Mouse (Mus musculus): ENCODE results near the gene Creb5. TPM values are rescaled to one million over a fixed set of nuclear protein-coding genes. Genes with fewer than 3 reads are reported as not detected.

Creb5 gene
- polyA plus RNA-seq, 1 experiment from 2014 or later, result 4.2 TPM

DNA sequence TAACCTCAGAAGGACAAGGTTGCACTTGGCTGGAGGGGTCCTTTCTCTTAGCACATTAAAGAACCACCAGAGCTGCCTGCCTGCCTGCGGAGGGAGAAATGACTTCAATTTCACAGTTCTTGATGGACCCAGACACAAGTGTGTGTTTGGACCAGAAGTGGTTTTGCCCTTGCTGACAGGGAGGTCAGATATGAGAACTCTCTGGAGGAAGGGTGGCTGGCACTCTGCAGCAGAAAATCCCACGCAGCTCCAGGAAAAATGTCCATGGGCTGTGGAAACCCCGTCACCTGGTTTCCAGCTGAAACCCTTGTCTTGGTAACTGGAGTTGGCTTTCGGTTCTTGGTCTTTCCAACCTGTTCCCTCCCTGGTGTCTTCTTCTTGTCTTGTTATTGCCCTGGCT, 285.4 kb downstream of the Creb5 start:
- Histone ChIP-seq H3K27ac (ENCODE audit: low read depth, low read length) (no peak overlapping the region), H3K36me3 (ENCODE audit: control insufficient read depth, insufficient read depth, low read length) (no peaks in the 10 kb centered on the region)

DNA sequence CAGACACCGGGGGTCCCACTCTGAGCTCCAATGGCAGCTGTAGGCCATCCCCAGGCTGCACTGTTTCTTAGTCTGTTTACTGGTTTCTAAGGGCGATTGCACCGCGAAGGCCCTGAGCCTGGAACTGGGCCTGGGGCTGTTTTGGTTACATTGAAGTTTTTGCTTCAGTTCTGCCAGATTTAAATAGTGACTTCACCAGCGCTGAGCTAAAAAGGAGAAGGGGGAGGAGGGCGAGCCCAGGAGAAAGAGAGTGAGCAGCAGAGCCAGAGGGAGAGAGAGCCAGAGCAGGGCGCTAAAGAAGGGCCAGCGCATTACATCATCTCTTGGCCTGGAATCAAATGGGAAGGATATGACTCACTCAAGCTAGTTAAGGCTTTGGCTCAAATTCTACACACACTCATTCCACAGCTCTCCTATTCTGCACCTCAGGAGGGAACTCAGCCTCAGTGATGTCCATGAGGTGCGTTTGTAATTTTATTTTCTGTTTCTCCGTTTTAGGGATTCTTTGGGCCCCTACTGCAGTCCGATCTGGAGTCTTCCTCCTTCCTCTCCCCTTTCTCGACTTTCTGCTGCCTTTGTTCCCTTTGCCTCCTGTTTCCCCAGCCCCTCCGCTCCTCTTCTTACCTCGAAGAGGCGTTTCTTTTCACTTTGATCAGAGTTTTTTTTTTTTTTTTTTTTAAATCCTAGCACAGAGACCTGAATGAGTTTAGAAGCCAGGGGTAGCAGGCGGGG, 286.1 kb downstream of the Creb5 start:
- Histone ChIP-seq H3K9ac (ENCODE audit: low read depth, low read length) (peak overlapping the region; percentile 36; the same call in 1 of the 2 replicates), H3K4me1 (ENCODE audit: control insufficient read depth, insufficient read depth, low read length) (peaks cover 17% of the 10 kb centered on the region; the same call in 1 of the 2 replicates)

More for the DNA sequence above, 285.4 kb downstream of the Creb5 start:
- H3K9me3 ChIP-seq (ENCODE audit: control insufficient read depth, low read length), result no peaks in the 10 kb centered on the region
- no peak overlapping the region for H3K9ac ChIP-seq (ENCODE audit: low read depth, low read length)
- H3K4me2 ChIP-seq (replicated peaks; ENCODE audit: low read depth, low read length), result no peak overlapping the region
- H3K4me3 ChIP-seq (ENCODE audit: low read length), result no peak overlapping the region
- H3K27me3 ChIP-seq (ENCODE audit: control insufficient read depth, insufficient read depth, low read length), result no peaks in the 10 kb centered on the region; the same call in 1 of the 2 replicates
- H3K4me1 ChIP-seq (ENCODE audit: control insufficient read depth, insufficient read depth, low read length), result peaks cover 12% of the 10 kb centered on the region; the same call in 1 of the 2 replicates
- no peak for ATAC-seq (ENCODE audit: low FRiP score, low TSS enrichment)
- 71% methylated on average over 4 of the region's 4 CpGs for WGBS

DNA sequence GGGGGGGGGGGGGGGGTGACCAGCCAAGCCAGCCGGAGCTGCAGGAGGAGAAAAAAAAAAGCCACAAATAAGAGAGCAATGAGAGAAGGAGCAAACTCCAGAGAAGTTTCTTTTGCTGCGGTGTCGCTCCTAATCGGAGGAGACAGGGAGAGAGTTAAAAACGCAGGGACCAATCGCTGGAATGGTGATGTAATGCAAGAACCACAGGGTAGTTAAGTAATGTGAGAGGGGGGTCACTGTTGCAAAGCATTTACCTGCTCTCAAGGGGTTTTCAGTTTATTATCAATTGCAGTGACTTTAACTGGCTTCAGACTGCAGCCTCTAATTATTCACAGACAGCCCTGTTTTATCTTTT, 286.6 kb downstream of the Creb5 start:
- no peak overlapping the region; the same call in 1 of the 2 replicates for H3K27ac ChIP-seq (ENCODE audit: low read depth, low read length)
- peak overlapping the region; percentile 43 for H3K4me2 ChIP-seq (replicated peaks; ENCODE audit: low read depth, low read length)
- no peaks in the 10 kb centered on the region for H3K36me3 ChIP-seq (ENCODE audit: control insufficient read depth, insufficient read depth, low read length)
- 2% methylated on average over 5 of the region's 6 CpGs for WGBS
- H3K4me1 ChIP-seq (ENCODE audit: control insufficient read depth, insufficient read depth, low read length), result peaks cover 17% of the 10 kb centered on the region; the same call in 1 of the 2 replicates
- peak overlapping the region; percentile 36; the same call in 1 of the 2 replicates for H3K9ac ChIP-seq (ENCODE audit: low read depth, low read length)
- ATAC-seq (ENCODE audit: low FRiP score, low TSS enrichment), result no peak
- H3K4me3 ChIP-seq (ENCODE audit: low read length), result peak overlapping the region; percentile 25
- no peaks in the 10 kb centered on the region for H3K9me3 ChIP-seq (ENCODE audit: control insufficient read depth, low read length)
- H3K27me3 ChIP-seq (ENCODE audit: control insufficient read depth, insufficient read depth, low read length), result no peaks in the 10 kb centered on the region

More for the DNA sequence above, 286.1 kb downstream of the Creb5 start:
- Histone ChIP-seq H3K27me3 (ENCODE audit: control insufficient read depth, insufficient read depth, low read length) (no peaks in the 10 kb centered on the region), H3K9me3 (ENCODE audit: control insufficient read depth, low read length) (no peaks in the 10 kb centered on the region), H3K4me2 (replicated peaks; ENCODE audit: low read depth, low read length) (peak overlapping the region; percentile 43), H3K4me3 (ENCODE audit: low read length) (peak overlapping the region; percentile 25), H3K36me3 (ENCODE audit: control insufficient read depth, insufficient read depth, low read length) (no peaks in the 10 kb centered on the region), H3K27ac (ENCODE audit: low read depth, low read length) (peak overlapping the region; percentile 42; the same call in 1 of the 2 replicates)
- 6% methylated on average over 15 of the region's 16 CpGs for WGBS
- ATAC-seq (ENCODE audit: low FRiP score, low TSS enrichment), result peak; percentile 86

DNA sequence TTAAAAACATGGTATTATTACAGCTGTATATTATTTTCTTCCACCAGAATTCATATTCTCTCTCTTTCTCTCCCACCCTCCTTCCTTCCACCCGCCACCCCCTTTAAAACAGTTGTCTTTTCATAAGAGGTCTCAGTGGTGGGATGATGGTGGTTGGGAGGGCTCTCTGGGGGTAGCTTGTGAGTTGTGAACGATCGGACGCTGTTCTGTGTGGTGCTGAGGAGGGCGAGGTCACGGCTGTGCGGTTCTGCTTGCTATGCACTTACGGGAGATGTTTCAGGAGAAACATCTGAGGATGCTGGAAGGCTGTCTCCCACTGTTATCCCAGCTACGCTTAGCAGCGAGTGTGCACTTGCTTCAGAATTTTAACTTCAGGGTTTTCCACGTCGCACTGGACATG, 287.0 kb downstream of the Creb5 start:
- peaks cover 17% of the 10 kb centered on the region; the same call in 1 of the 2 replicates for H3K4me1 ChIP-seq (ENCODE audit: control insufficient read depth, insufficient read depth, low read length)
- H3K4me3 ChIP-seq (ENCODE audit: low read length), result peak overlapping the region; percentile 25
- no peak overlapping the region; the same call in 1 of the 2 replicates for H3K9ac ChIP-seq (ENCODE audit: low read depth, low read length)
- no peaks in the 10 kb centered on the region for H3K27me3 ChIP-seq (ENCODE audit: control insufficient read depth, insufficient read depth, low read length)
- H3K9me3 ChIP-seq (ENCODE audit: control insufficient read depth, low read length), result no peaks in the 10 kb centered on the region
- H3K36me3 ChIP-seq (ENCODE audit: control insufficient read depth, insufficient read depth, low read length), result no peaks in the 10 kb centered on the region
- ATAC-seq (ENCODE audit: low FRiP score, low TSS enrichment), result no peak
- peak overlapping the region; percentile 43 for H3K4me2 ChIP-seq (replicated peaks; ENCODE audit: low read depth, low read length)
- WGBS, result 39% methylated on average over 12 of the region's 12 CpGs
- no peak overlapping the region for H3K27ac ChIP-seq (ENCODE audit: low read depth, low read length)

DNA sequence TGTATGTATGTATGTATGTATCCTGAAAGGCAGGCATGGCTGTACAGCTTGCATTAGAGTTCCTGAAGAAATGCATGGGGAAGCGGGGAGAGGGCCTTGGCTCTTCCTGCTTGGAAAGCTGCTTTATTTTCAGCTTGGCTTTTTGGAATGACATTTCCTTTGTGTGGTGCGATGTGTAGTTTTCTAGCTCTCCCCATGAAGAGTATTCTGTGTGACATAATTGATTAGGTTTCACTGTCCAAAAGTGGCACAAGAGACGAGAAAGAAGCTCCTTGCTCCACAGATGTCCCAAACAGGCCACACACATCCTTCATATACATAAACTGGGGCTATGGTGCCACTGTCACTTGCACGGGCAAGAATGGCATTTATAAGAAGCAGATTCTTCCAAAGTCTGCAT, 288.1 kb downstream of the Creb5 start:
- H3K9ac ChIP-seq (ENCODE audit: low read depth, low read length), result no peak overlapping the region
- H3K4me1 ChIP-seq (ENCODE audit: control insufficient read depth, insufficient read depth, low read length), result peaks cover 12% of the 10 kb centered on the region; the same call in 1 of the 2 replicates
- no peaks in the 10 kb centered on the region for H3K9me3 ChIP-seq (ENCODE audit: control insufficient read depth, low read length)
- no peak overlapping the region for H3K4me3 ChIP-seq (ENCODE audit: low read length)
- H3K27ac ChIP-seq (ENCODE audit: low read depth, low read length), result no peak overlapping the region
- no peak overlapping the region; the same call in 1 of the 2 replicates for H3K4me2 ChIP-seq (replicated peaks; ENCODE audit: low read depth, low read length)
- no peaks in the 10 kb centered on the region for H3K36me3 ChIP-seq (ENCODE audit: control insufficient read depth, insufficient read depth, low read length)
- WGBS, result 80% methylated on average over 4 of the region's 4 CpGs
- no peaks in the 10 kb centered on the region for H3K27me3 ChIP-seq (ENCODE audit: control insufficient read depth, insufficient read depth, low read length)
- ATAC-seq (ENCODE audit: low FRiP score, low TSS enrichment), result no peak

DNA sequence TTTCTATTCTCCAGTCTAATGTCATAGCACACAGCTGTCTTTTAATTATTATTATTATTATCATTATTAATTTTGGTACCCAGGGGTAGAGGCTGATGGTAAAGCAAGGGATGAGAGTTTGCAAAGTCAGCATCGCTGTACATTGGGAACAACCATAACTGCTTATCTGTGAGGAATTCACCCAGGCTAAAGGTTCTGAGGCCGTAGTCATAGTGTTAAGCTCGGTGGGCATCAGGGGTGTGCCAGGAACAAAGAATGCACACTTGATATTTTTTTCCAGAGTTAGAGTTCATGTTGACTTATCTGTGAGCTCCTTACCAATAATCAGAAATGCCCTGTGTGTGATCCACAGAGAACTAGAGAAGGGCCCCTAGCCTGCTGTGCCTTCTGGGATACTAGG, 288.8 kb downstream of the Creb5 start:
- Histone ChIP-seq H3K9ac (ENCODE audit: low read depth, low read length) (no peak overlapping the region), H3K36me3 (ENCODE audit: control insufficient read depth, insufficient read depth, low read length) (no peaks in the 10 kb centered on the region), H3K4me3 (ENCODE audit: low read length) (no peak overlapping the region), H3K27me3 (ENCODE audit: control insufficient read depth, insufficient read depth, low read length) (no peaks in the 10 kb centered on the region), H3K27ac (ENCODE audit: low read depth, low read length) (no peak overlapping the region), H3K4me1 (ENCODE audit: control insufficient read depth, insufficient read depth, low read length) (peaks cover 12% of the 10 kb centered on the region; the same call in 1 of the 2 replicates), H3K9me3 (ENCODE audit: control insufficient read depth, low read length) (no peaks in the 10 kb centered on the region), H3K4me2 (replicated peaks; ENCODE audit: low read depth, low read length) (no peak overlapping the region)
- 97% methylated on average over 3 of the region's 3 CpGs for WGBS
- ATAC-seq (ENCODE audit: low FRiP score, low TSS enrichment), result no peak

DNA sequence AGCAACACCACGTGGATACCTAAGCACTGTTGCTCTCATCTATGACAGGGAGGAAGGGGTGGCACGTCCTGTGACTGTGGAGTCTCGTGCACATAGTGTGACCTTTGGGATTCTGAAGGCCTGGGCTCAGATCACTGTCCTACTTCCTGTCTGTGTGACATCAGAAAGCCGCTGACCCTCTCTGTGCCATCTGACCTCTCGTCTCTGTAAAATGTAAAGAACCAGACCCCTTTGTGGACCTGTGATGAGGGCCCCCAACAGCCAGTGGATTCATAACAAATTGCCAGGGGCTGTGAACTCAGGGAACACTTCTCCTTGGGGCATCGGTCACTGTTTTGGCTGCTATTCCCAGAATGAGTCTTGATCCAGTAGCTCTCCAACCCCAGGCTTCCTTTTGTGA, 289.8 kb downstream of the Creb5 start:
- H3K27me3 ChIP-seq (ENCODE audit: control insufficient read depth, insufficient read depth, low read length), result no peaks in the 10 kb centered on the region
- ATAC-seq (ENCODE audit: low FRiP score, low TSS enrichment), result no peak
- 69% methylated on average over 6 of the region's 6 CpGs for WGBS
- no peak overlapping the region for H3K4me2 ChIP-seq (replicated peaks; ENCODE audit: low read depth, low read length)
- no peaks in the 10 kb centered on the region for H3K9me3 ChIP-seq (ENCODE audit: control insufficient read depth, low read length)
- H3K4me3 ChIP-seq (ENCODE audit: low read length), result no peak overlapping the region
- H3K9ac ChIP-seq (ENCODE audit: low read depth, low read length), result no peak overlapping the region
- H3K36me3 ChIP-seq (ENCODE audit: control insufficient read depth, insufficient read depth, low read length), result no peaks in the 10 kb centered on the region
- H3K4me1 ChIP-seq (ENCODE audit: control insufficient read depth, insufficient read depth, low read length), result peaks cover 12% of the 10 kb centered on the region; the same call in 1 of the 2 replicates
- no peak overlapping the region for H3K27ac ChIP-seq (ENCODE audit: low read depth, low read length)

DNA sequence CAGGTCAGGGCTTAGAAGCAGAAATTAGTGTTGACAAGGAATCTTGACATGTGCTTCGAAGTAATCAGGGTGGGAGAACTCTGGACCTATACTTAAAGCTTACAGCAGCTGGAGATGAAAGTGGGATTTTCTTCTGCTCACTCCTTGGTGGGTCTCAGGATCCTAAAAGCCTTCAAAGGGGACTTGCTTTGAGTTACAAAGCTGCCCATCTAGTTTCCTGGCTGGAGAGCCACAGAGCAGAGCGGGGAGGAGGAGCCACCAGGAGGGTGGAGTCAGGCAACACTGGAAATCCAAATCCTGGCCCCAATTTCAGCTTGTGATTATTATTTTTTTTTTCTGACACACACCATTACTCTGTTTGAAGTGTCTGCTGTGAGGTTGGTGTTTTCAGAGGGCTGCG, 290.7 kb downstream of the Creb5 start:
- Histone ChIP-seq H3K4me2 (replicated peaks; ENCODE audit: low read depth, low read length) (no peak overlapping the region), H3K4me1 (ENCODE audit: control insufficient read depth, insufficient read depth, low read length) (peaks cover 9% of the 10 kb centered on the region; the same call in 1 of the 2 replicates), H3K9ac (ENCODE audit: low read depth, low read length) (no peak overlapping the region), H3K36me3 (ENCODE audit: control insufficient read depth, insufficient read depth, low read length) (no peaks in the 10 kb centered on the region), H3K27ac (ENCODE audit: low read depth, low read length) (no peak overlapping the region), H3K4me3 (ENCODE audit: low read length) (no peak overlapping the region), H3K9me3 (ENCODE audit: control insufficient read depth, low read length) (no peaks in the 10 kb centered on the region), H3K27me3 (ENCODE audit: control insufficient read depth, insufficient read depth, low read length) (no peaks in the 10 kb centered on the region)
- ATAC-seq (ENCODE audit: low FRiP score, low TSS enrichment), result no peak
- WGBS, result 40% methylated on average over 3 of the region's 3 CpGs

DNA sequence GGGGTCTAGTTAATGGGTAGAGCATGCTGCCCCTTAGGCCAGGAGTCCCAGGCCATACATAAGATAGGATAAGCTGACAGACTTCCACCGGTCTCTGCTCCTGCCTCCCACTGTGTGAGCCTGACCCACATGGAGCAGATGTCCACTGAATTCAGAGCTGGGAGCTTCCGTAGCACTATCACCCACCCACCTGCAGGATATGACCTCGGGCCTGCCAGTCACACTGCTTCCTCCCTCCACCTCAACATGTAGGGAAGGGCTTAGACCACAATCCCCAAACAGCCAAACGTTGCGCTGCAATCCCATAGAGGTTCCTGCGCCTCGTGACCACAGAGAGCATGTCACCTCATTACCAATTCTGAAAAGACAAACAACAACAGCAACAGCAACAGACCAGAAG, 293.3 kb downstream of the Creb5 start:
- H3K4me2 ChIP-seq (replicated peaks; ENCODE audit: low read depth, low read length), result no peak overlapping the region
- H3K9me3 ChIP-seq (ENCODE audit: control insufficient read depth, low read length), result no peaks in the 10 kb centered on the region
- no peaks in the 10 kb centered on the region for H3K27me3 ChIP-seq (ENCODE audit: control insufficient read depth, insufficient read depth, low read length)
- no peak overlapping the region for H3K4me3 ChIP-seq (ENCODE audit: low read length)
- no peak overlapping the region for H3K27ac ChIP-seq (ENCODE audit: low read depth, low read length)
- no peaks in the 10 kb centered on the region for H3K36me3 ChIP-seq (ENCODE audit: control insufficient read depth, insufficient read depth, low read length)
- no peak overlapping the region for H3K9ac ChIP-seq (ENCODE audit: low read depth, low read length)
- no peak for ATAC-seq (ENCODE audit: low FRiP score, low TSS enrichment)
- H3K4me1 ChIP-seq (ENCODE audit: control insufficient read depth, insufficient read depth, low read length), result peaks cover 21% of the 10 kb centered on the region
- WGBS, result 81% methylated on average over 7 of the region's 7 CpGs

Measured in kidney, embryonic 14.5 days (tissue).